Mouse (Mus musculus) ES-Bruce4 (cell line): ENCODE measurements around the gene Dlgap3.

Experiments used
- CTCF ChIP-seq: IDR thresholded peaks from one replicate; pipeline ENCODE4 v1.8.1; 2011; ENCODE audit warnings: low read depth, low read length
- EP300 ChIP-seq: IDR thresholded peaks from 2 replicates; pipeline ENCODE4 v1.6.1; 2011; ENCODE audit warnings: low read depth, low read length; ENCODE audit not compliant: insufficient read depth
- POLR2A ChIP-seq: IDR thresholded peaks from one replicate; pipeline ENCODE4 v1.8.1; 2011; ENCODE audit warnings: low read length; ENCODE audit not compliant: insufficient read depth

- TF ChIP-seq CTCF = no peak
- no peak for TF ChIP-seq POLR2A
- no peak for TF ChIP-seq EP300
Measured at GRCm38 (mm10) chr4:127169346-127170221, 580 bp downstream of the Dlgap3 start.
